Mouse (Mus musculus) kidney, postnatal 0 days (tissue): ENCODE data around the gene Sin3b. TPM values are rescaled to one million over a fixed set of nuclear protein-coding genes. Genes with fewer than 3 reads are reported as not detected.

Experiments
- ATAC-seq: fragments of 200-750 bp; cut with Nextera tagmentation; replicated peaks from 2 replicates; pipeline ENCODE4 v1.8.0; 2017; ENCODE audit warnings: low read depth, moderate number of reproducible peaks, moderate TSS enrichment, moderate library complexity; ENCODE audit not compliant: low FRiP score
- DNase-seq: peaks from one replicate; pipeline ENCODE4 v3.0.0-alpha.2; 2016; ENCODE audit warnings: low spot score
- H3K27ac ChIP-seq: fragments of 300-500 bp; sonication (generic); 2 replicates; pipeline ENCODE4 v1.5.1; 2014; ENCODE audit warnings: mild to moderate bottlenecking
- H3K27me3 ChIP-seq: fragments of 300-500 bp; sonication (generic); 2 replicates; pipeline ENCODE4 v1.6.1; 2014; ENCODE audit warnings: low read length, mixed read lengths; ENCODE audit not compliant: insufficient read depth
- H3K36me3 ChIP-seq: fragments of 300-500 bp; sonication (generic); 2 replicates; pipeline ENCODE4 v1.6.1; 2014; ENCODE audit warnings: low read length, mixed read lengths; ENCODE audit not compliant: insufficient read depth
- H3K4me1 ChIP-seq: fragments of 300-500 bp; sonication (generic); replicated peaks from 2 replicates; pipeline ENCODE4 v1.6.1; 2014; ENCODE audit warnings: antibody characterized with exemption, low read length, mixed read lengths; ENCODE audit not compliant: insufficient read depth
- H3K4me2 ChIP-seq: fragments of 300-500 bp; sonication (generic); 2 replicates; pipeline ENCODE4 v1.6.1; 2014; ENCODE audit warnings: mild to moderate bottlenecking, low read length, moderate library complexity, mixed read lengths
- H3K4me3 ChIP-seq: fragments of 300-500 bp; sonication (generic); replicated peaks from 2 replicates; pipeline ENCODE4 v1.5.1; 2014; ENCODE audit warnings: low read depth, low read length
- H3K9ac ChIP-seq: fragments of 300-500 bp; sonication (generic); 2 replicates; pipeline ENCODE4 v1.6.1; 2014; ENCODE audit warnings: low read depth, low read length
- H3K9me3 ChIP-seq: fragments of 300-500 bp; sonication (generic); replicated peaks from 2 replicates; pipeline ENCODE4 v1.6.1; 2016; ENCODE audit warnings: low read length, inconsistent platforms, mixed read lengths
- CTCF ChIP-seq: IDR thresholded peaks from 2 replicates; pipeline ENCODE4 v1.5.1; 2016; ENCODE audit warnings: antibody characterized with exemption, low read depth, mild to moderate bottlenecking, moderate library complexity
- WGBS: fragments of 180-500 bp; shearing (Covaris S2); extraction: QIAGEN DNeasy Blood & Tissue Kit; methylation state at CpG from one replicate; pipeline ENCODE4 v1.1.7; 2014; 5-methylcytosine and 5-hydroxymethylcytosine counted together
- polyA plus RNA-seq: library from polyadenylated mRNA; unstranded; fragments of >200 nt; fragmentation: Nextera tagmentation; extraction: Ambion mirVana; gene quantifications from 2 replicates; pipeline ENCODE4 v1.2.1, GENCODE M21; 2015

Gene Sin3b
- polyA plus RNA-seq, 1 experiment from 2014 or later = 239 TPM

GRCm38 (mm10) chr8:72750266-72750665 lies 27.2 kb downstream of the Sin3b start:
- peaks cover 82% of the 10 kb centered on the region for H3K36me3 ChIP-seq
- 95% methylated on average over 6 of the region's 6 CpGs for WGBS
- no peak for DNase-seq
- no peak for ATAC-seq
- no peak overlapping the region for H3K27ac ChIP-seq
- no peak overlapping the region for H3K9ac ChIP-seq
- no peaks in the 10 kb centered on the region for H3K9me3 ChIP-seq
- H3K4me1 ChIP-seq = no peaks in the 10 kb centered on the region
- H3K27me3 ChIP-seq = no peaks in the 10 kb centered on the region
- H3K4me3 ChIP-seq = no peak overlapping the region
- no peak overlapping the region for H3K4me2 ChIP-seq
- no peak for TF ChIP-seq CTCF

- H3K9me3 ChIP-seq = no peaks in the 10 kb centered on the region
- H3K4me3 ChIP-seq = no peak overlapping the region
- H3K4me2 ChIP-seq = no peak overlapping the region
- no peaks in the 10 kb centered on the region for H3K4me1 ChIP-seq
- no peak for ATAC-seq
- no peak overlapping the region for H3K9ac ChIP-seq
- peaks cover 85% of the 10 kb centered on the region for H3K36me3 ChIP-seq
- DNase-seq = no peak
- WGBS = 87% methylated on average over 3 of the region's 3 CpGs
- no peak overlapping the region for H3K27ac ChIP-seq
- H3K27me3 ChIP-seq = no peaks in the 10 kb centered on the region
- 0 out of 2 replicates have a peak, but pooled peaks have one; percentile 10 for TF ChIP-seq CTCF
These were observed 28.0 kb downstream of the Sin3b start for GRCm38 (mm10) chr8:72751126-72751525.

GRCm38 (mm10) chr8:72752289-72752688 lies 29.2 kb downstream of the Sin3b start:
- H3K9ac ChIP-seq = no peak overlapping the region
- DNase-seq (no peak), ATAC-seq (no peak)
- WGBS = 77% methylated on average over 3 of the region's 3 CpGs
- no peak overlapping the region for H3K4me2 ChIP-seq
- H3K4me1 ChIP-seq = no peaks in the 10 kb centered on the region
- peak overlapping the region; percentile 25; the same call in 1 of the 2 replicates for H3K27ac ChIP-seq
- H3K36me3 ChIP-seq = peaks cover 85% of the 10 kb centered on the region
- no peaks in the 10 kb centered on the region for H3K27me3 ChIP-seq
- no peaks in the 10 kb centered on the region for H3K9me3 ChIP-seq
- TF ChIP-seq CTCF = no peak
- no peak overlapping the region for H3K4me3 ChIP-seq

- no peak for DNase-seq
These were observed 30.1 kb downstream of the Sin3b start for GRCm38 (mm10) chr8:72753165-72753564.

GRCm38 (mm10) chr8:72753781-72754180 lies 30.7 kb downstream of the Sin3b start:
- Histone ChIP-seq H3K4me2 (no peak overlapping the region), H3K27me3 (no peaks in the 10 kb centered on the region), H3K9ac (no peak overlapping the region), H3K27ac (no peak overlapping the region), H3K4me1 (no peaks in the 10 kb centered on the region), H3K36me3 (peaks cover 73% of the 10 kb centered on the region), H3K9me3 (no peaks in the 10 kb centered on the region), H3K4me3 (no peak overlapping the region)
- 92% methylated on average over 2 of the region's 2 CpGs for WGBS
- ATAC-seq (no peak), DNase-seq (no peak)
- TF ChIP-seq CTCF = no peak

More at GRCm38 (mm10) chr8:72753165-72753564, 30.1 kb downstream of the Sin3b start:
- no peak overlapping the region for H3K27ac ChIP-seq
- 93% methylated on average over 9 of the region's 9 CpGs for WGBS
- no peak for ATAC-seq
- no peaks in the 10 kb centered on the region for H3K9me3 ChIP-seq
- H3K27me3 ChIP-seq = no peaks in the 10 kb centered on the region
- no peak overlapping the region for H3K9ac ChIP-seq
- H3K36me3 ChIP-seq = peaks cover 80% of the 10 kb centered on the region
- TF ChIP-seq CTCF = no peak
- H3K4me3 ChIP-seq = no peak overlapping the region
- no peak overlapping the region for H3K4me2 ChIP-seq
- no peaks in the 10 kb centered on the region for H3K4me1 ChIP-seq

GRCm38 (mm10) chr8:72756031-72756430 lies 32.9 kb downstream of the Sin3b start:
- Histone ChIP-seq H3K27me3 (no peaks in the 10 kb centered on the region), H3K9ac (no peak overlapping the region), H3K4me2 (no peak overlapping the region), H3K4me1 (no peaks in the 10 kb centered on the region), H3K9me3 (no peaks in the 10 kb centered on the region), H3K27ac (no peak overlapping the region), H3K4me3 (no peak overlapping the region), H3K36me3 (peaks cover 51% of the 10 kb centered on the region)
- DNase-seq (no peak), ATAC-seq (no peak)
- WGBS = 95% methylated on average over 2 of the region's 2 CpGs
- no peak for TF ChIP-seq CTCF

GRCm38 (mm10) chr8:72756771-72757390 lies 33.8 kb downstream of the Sin3b start:
- Histone ChIP-seq H3K9me3 (no peaks in the 10 kb centered on the region), H3K4me1 (no peaks in the 10 kb centered on the region), H3K27ac (no peak overlapping the region), H3K9ac (no peak overlapping the region), H3K36me3 (peaks cover 44% of the 10 kb centered on the region), H3K4me2 (no peak overlapping the region), H3K4me3 (no peak overlapping the region), H3K27me3 (no peaks in the 10 kb centered on the region)
- no peak for TF ChIP-seq CTCF
- 96% methylated on average over 35 of the region's 35 CpGs for whole genome bisulfite sequencing
- no peak for ATAC-seq
- no peak for DNase-seq
